Mouse (Mus musculus): ENCODE measurements at regions not wholly inside any gene's neighbourhood (a gene's known extent, or its start where the extent isn't known, plus 50 kb on each side); places are given as distances from the start of the nearest gene placed in this dataset.
A peak's percentile ranks its signal among the peaks of the same experiment; 100 is the strongest.
"Not testable (repeated sequence)": the region's sequence is repeated elsewhere in the genome, so short reads cannot be mapped to it uniquely, and the experiment has no call there.

DNA sequence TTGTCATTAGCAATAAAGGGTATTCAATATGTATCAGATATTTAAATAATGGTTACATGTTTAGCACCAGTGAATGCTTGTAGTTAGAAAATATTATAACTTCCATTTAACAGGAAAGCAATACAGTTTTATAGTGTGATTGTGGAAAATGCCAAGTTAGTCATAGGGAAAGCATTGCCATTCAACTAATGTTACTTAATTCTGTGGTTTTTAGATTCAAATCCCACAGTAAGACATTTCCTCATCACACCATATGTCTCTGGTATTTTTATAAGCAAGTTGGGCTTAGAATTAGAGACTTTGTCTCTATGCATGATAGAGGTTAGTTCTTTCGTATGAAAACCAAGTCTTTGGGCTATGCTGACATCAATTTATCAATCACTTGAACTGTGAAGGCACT, 133.0 kb downstream of the Prr30 start:
- no peak for DNase-seq

DNA sequence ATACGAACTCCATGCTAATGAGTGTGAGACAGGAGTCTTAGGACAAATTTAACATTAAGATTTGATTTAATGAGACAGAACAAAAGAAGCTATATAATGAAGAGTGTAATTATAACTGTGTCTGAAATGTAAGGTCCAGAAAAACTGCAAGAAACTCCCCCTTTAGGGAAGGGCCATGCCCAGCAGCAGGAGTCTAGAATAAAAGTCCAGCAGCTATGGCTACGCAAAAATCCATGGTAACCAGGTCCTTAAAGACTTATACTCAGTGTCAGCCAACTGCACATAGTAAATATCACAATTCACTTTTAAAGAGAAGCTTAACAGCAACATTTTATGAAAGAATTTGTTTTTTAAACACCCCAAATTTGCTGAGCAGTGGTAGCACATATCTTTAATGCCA, 143.3 kb downstream of the Prr30 start:
- DNase-seq = no peak

DNA sequence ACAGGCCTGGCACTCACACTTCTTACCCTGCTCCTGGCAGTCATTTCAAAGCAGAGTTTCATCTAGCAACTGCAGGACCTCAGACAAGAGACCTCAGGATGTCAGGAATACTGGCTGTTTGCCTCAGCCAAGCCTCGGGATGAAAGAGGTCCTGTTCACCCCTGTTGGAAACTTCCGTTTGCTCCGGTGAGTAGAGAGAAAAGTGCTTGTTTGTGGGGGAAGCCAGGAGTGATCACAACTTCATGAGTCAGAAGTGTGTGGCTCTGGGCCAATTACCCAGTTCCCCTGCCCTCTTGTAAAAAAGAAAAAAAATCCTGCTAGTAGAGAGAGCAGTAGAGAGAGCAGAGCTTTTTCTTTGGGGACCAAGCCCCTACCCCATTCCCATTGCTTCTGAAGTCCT, 144.2 kb downstream of the Prr30 start:
- DNase-seq = peak; percentile 60

DNA sequence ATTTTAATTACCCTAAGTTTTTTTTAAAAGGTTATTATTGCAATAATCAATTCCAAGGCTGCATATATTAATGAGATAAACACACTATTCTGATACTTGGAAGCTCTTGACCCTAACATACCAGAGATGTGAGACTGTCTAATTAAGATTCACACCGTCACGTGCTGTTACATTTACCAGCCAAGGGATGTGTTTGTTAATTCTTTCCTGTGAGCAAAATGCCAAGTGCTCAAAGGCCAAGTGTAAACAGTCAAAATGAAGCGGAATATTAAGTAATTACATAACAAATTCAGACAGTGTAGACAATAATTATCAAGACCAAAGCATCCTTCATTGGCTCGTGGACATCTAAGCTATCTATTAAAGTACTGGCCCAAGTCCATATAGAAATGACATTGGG, 145.3 kb downstream of the Prr30 start:
- no peak for DNase-seq

DNA sequence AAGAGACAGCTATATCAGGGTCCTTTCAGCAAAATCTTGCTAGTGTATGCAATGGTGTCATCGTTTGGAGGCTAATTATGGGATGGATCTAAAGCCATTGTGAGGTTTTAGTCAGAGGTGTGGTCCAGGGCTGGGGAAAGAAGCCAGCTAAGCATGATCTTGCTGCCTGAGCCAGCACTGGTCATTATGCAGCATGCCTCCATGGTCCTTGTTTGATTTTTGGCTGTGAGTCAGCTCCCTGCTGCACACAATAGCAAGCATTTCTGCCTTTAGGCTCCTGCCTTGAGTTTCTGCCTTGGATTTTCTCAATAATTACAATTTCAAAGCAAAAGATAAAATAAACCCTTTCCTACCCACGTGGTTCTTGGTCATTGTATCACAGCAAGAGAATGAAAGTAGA, 147.4 kb downstream of the Prr30 start:
- no peak for DNase-seq

DNA sequence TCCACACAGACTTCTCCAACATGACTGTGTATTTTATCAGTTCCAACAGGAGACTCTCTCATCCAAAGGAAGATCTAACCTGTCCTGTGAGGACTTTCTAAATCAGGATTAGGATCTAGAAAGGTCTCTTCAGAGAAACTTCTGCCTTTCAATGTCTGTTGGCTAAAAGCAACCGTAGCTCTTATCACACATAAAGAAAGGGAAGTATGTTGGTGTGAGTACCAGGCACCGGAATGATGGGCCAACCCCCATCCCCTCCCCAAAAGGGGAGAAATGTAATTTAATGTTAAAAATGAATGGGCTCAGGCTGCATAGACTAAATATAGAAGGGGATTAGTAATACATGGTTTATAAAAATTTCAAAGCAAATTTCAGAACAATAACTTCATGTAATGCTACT, 149.9 kb downstream of the Prr30 start:
- DNase-seq = no peak

DNA sequence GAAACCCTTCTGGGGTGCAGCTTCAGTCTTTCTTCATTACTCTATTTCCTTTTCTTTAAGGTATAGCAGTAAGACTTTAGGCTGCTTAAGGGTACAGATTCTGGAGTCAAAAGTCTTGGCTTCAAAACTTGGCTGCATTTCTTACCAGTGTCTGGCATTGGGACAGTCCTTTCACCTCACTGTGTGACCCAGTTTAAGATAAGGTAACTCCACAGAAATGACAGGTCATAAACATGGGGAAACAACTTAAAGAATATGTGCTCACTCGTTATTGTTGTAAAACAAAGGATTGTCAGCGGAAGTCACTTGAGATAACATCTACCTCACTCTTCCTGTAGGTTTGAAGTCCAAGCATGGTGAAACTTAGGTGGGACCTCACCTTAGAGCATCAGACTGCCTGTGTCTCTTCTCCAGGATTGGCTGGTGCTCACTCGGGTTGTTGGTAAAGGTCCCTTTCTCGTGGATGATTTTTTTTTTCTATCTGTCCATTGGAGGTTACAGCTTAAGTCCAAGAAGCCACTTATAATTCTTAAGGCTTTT, 150.4 kb downstream of the Prr30 start:
- DNase-seq = no peak

DNA sequence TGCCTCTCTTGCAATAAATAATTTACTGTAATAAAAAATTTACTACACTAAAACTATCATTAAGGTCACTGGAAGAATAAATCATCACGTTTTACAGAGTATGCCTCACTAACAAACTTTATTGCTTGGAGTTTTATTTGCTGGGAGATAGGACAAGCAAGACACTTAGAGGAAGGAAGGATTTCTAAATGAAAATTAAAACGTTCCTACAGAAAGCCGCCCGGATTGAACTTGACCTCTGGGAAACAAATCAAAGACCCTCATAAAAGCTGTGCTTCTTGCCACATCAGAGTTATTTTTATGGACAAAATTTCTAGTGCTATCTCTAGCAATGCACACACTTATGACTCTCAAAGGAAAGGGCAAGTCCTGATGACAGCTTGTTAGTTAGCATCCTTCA, 156.6 kb downstream of the Prr30 start:
- DNase-seq = no peak

DNA sequence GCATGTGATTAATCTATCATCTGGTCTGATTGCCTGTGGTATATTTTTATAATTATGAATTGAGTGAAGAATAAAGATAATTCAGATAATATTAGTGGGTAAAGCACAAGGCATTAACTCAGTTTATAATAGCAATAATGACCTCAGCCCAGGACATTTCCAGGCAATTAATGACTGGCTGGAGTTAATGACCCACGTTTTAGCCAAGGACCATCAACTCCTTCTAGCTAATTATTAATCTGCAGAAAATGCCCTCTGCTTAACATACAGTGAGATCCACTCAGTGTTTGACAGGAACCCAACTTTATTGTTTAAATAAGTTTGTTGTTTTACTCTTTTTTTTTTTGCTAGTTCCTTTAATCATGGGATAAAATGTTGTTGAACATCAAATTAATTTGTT, 199.1 kb downstream of the Prr30 start:
- DNase-seq = no peak

DNA sequence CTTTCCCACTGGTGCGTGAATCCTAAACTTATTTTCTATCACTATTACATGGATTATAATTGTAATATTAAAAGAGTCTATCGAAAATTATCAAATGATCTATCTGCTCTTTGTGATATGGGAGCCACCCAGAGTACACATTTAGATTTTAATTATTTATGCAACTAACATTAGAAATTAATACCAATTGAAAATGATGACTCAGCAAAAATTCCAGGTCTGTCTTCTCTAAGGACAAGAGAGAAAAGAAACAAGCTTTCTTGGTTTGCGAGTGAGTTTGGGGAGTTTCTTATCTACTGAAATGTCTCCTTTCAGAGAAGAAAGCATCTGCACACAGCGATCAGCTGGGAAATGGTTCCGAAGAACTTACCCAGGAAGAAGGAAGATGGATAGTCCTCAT, 219.4 kb downstream of the Prr30 start:
- no peak for DNase-seq

DNA sequence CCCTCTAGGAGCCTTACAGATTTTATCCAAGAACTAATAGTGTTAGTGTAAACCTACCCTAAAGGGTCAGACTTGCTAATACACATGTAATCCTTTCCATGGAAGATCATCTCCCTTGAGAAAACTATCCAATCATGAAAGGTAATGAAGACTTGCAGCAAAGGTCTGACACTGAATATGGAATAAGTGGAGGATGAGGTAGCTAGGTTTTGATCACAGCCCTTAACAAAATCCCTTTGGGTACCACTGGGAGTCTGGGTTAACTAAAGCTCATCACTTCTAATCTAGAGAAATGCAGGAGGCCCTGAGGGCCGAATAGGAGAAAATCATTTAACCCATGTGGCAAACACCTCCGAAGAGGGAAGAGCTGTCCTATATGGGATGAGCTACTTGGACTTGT, 221.6 kb downstream of the Prr30 start:
- DNase-seq = no peak

DNA sequence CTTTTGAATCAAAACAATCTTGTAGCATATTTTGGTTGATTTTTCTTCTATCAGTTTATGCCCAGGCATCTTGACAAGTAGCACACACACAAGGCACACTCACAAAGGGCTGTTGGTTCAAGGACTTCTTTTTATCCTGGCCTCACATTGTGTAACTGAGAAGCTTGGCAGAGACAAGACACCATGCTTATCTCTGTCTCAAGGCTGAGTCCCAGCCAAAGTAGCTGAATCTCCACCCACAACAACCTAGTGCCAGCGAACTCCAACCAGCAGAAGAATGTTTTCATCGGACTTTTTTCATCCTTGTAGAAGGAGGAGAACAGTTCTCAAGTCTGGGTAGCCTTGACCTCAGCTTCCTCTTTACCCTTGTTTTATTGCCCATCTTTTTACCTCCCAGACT, 229.2 kb downstream of the Prr30 start:
- DNase-seq = peak; percentile 74

DNA sequence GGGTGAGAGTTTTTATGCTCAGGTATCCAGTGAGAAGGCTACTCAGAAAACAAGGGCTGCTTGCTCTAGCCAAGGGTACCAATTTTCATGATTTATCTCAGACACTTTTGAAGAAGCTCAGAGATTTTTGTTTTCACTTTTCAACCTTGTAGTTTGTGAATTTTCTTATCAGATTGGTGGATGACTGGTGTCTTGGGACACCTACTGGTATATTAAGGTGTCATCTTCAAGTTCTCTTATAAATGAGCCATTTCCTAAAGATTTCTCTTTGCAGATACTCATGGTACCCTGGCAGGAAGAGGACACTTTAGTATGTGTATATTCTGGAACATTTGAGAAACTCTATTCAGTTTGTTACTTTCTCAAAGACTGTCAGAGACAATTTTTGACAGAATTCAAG, 239.9 kb downstream of the Prr30 start:
- DNase-seq = no peak

DNA sequence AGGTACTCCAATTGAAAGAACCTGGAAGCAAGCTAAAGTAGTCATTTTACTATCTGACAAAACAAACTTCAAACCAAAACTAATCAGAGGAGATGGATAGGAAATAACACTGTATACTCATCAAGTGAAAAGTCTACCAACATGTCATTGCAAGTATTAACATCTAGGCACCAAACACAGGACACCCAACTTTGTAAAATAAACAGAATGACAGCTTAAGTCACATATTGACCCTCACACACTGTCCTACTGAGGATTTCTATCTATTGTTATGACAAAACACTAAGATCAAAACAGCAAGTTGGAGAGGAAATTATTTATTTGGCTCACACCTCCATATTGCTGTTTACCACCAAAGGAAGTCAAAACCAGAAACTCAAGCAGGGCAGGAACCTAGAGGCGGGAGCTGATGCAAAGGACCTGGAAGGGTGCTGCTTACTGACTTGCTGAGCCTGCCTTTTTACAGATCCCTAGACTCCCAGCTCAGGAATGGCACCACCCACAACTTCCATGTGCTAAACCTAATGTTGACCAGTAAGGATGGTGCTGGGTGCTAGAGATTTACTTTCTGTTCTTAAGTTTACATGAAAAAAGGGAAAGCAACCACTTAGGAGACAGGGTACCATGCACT, 244.2 kb downstream of the Prr30 start:
- DNase-seq = no peak

DNA sequence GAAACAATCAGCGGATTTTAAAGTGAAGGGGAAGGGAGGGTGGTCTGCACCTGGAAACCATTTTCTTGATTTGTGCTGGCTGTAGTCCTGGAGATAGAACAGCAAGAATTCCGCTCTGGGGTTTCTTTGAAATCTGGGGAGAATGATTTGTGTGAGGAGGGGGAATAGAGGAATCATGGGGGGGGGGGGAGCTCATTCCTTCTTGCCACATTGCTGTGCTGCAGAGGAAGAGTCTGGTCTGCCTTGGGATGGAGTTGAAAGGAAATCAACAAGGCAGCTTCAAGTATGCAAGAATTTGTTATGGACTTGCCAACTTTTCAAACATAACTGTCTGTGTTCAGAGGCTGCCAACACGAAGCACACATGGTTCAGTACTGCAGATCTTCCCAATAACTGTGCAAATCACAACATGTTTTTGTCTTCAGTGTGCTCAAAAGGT, 249.4 kb downstream of the Prr30 start:
- no peak for DNase-seq

DNA sequence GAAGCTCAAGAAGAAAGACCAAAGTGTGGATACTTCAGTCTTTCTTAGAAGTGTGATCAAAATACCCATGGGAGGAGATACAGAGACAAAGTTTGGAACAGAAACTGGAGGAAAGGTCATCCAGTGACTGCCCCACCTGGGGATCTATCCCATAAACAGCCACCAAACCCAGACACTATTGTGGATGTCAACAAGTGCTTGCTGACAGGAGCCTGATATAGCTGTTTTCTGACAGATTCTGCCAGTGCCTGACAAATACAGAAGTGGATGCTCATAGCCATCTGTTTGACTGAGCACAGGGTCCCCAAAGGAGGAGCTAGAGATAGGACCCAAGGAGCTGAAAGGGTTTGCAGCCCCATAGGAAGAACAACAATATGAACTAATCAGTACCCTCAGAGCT, 252.5 kb downstream of the Prr30 start:
- DNase-seq = not testable (repeated sequence)

DNA sequence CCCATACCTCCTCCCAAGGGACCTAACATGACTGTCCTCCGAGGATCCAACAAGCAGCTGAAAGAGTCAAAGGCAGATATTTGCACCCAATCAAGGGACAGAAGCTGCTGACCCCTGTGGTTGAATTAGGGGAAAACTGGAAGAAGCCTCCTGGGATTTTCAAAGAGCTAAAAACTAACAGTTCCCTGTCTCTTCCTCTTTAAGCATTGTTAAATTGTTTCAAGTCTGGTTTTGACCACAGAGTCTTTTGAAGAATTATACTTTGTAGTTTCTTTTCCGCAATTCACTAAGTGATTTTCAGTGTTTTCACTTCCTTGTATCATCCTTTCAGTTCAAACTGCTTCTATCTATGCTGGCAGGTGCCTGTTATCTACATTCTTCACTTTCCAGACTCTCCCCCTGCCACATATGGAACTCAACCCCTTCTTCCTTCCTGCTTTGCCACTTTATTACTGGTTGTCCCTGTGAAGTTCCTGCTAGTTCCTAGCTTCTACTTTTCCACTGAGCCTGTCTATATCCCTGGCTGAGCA, 262.7 kb downstream of the Prr30 start:
- no peak for DNase-seq

DNA sequence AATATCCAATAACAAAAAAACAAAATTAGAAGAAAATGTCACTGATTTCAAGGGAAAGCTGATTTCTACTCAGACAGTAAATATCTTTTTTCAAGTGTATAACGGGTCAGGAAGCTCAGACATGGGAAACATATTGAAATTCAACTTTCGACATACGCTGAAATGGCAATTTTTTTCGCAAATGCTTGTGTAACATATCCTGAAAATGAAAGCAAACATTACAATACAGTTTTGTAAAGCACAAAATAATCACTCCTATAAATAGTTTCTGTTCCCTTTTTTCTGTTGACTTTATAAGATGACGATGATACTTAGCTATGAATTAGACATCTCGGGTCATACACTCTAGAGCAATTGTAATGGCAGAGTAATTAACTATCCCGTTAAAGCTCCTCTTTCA, 265.6 kb downstream of the Prr30 start:
- no peak for DNase-seq

DNA sequence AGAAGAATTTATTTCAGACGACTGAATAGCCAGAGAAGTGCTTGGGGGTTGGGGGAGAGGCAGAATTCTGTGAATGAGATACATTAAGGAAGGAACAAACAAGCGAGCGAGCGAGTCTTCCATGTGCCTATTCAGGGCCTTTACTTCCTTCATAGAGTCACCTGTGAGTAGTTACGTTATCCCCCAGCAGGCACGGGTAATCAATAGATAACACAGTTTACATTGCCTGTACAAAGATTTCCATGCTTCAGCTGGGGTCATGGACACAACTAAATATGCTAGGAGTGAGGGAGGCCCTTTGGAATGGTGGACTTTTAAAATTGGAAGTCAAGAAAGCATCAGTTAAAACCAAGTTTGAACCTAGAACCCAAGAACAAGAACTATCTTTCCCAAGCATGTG, 275.2 kb downstream of the Prr30 start:
- no peak for DNase-seq

DNA sequence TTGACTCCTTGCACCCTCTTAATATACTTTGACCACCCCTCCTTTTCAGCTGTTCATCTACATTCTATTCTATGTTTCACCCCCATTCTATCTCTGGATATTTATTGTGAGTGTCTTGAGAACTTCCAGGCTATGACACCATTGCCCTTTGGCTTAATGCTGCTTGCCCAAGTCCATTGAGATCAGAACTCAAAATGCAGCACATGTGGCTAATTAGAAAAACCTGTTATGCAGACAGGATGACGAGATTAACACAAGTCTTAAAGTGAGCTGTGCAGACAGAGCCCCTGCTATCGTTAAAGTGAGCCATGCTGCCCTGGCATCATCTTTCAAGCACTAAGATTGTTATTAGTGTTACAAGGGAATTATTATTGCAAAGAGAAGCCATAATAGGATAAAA, 299.9 kb downstream of the Prr30 start:
- no peak for DNase-seq

DNA sequence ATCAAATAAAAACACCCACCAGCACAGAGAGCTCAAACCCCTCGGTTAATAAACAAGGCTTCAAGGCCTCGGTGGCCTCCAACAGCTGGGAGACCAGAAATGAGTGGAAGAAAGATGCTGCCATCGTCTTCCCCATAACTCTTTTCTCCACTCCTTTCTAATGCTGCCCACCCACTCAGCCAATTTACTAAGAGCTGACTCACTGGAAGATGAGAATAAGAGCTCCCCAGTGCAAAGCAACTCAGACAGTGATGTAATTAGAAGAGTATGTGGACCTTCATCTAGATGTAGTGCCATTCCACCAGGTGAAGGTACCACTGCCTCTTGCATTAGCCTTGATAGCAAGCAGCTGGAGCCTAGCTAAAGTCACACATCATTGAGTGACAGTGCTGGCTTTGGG, 301.1 kb downstream of the Prr30 start:
- no peak for DNase-seq

DNA sequence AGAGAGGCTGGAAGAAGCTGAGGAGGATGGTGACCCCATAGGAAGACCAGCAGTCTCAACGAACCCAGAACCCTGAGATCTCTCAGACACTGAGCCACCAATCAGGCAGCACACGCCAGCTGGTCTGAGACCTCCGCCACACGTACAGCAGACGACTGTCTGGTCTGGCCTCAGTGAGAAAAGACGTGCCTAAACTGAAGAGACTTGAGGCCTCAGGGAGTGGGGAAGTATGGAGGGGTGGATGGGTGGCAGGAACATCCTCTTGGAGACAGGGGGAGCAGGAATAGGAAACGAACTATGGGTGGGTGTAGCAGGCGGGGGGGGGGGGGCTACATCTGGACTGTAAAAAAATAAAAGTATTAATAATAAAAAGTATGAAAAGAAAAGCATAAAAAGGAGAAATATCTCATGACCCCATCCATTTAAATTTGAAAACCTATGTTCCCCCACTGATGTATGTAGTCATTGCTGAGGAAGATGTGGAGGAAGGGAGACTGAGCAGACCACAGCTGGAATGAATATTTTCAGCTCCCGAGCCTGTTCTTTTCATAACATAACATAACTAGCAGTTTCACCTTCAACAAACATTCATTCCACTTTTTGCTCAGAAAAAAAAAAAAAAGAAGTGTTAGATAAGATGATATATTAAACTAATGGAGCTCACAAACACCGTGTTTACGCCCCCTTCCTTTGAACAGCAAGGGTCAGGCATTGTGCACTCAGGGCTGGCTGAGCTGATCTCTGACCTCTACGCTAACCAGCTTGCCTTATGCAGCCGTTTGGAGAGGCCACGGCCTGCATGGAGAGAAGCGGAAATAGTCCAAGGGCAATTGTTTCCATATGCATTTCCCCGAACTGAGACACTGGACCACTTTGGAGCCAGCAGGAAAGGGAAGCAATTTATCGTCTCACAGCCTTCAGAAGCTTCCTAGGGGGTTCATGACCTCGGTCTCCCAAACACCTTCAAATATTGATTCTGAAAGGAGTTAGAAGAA, 310.7 kb downstream of the Prr30 start:
- DNase-seq = peak; percentile 26

DNA sequence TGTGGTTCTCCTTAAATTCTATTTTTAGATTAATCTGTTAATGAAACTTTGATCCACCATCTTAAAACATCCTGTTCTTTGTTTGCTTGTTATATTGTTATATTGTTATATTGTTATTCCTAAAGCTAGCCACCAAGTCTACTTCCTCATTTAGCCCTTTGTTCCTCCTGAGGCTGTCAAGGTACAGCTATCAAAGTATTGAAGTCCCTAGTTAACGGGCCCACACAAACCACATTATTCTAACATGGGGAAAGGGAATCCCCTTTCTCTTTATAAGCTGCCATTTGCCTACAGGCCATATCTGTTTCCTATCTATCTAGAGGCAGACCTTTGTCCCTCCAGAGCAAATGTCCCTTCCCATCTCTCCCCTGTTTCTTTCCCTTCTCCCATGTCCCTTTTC, 317.0 kb downstream of the Prr30 start:
- DNase-seq = no peak
